Mouse (Mus musculus) bone marrow, adult 2 months (tissue): Measurements from ENCODE around the gene Rps27l.

Experiments used
- CTCF ChIP-seq: fragments of 200-500 bp; IDR thresholded peaks from 2 replicates; pipeline ENCODE4 v1.5.1; 2011; ENCODE audit warnings: low read length, control low read depth; ENCODE audit not compliant: control insufficient read depth, insufficient read depth
- POLR2A ChIP-seq: fragments of 200-500 bp; IDR thresholded peaks from 2 replicates; pipeline ENCODE4 v1.6.1; 2011; ENCODE audit warnings: low read depth, mild to moderate bottlenecking, control low read depth, low read length, borderline replicate concordance; ENCODE audit not compliant: control insufficient read depth

GRCm38 (mm10) chr9:66961478-66961877, 15.6 kb downstream of the Rps27l start:
- TF ChIP-seq CTCF, result no peak
- no peak for TF ChIP-seq POLR2A
